Mouse (Mus musculus) mouse trophoblast stem cell (cell line): Measurements from ENCODE around the gene Tshz2.

Experiments used
- in situ Hi-C, 2 experiments: fragments of 300-500 bp; cut with MseI, MboI; formaldehyde crosslinking; loops; 2 replicates in 1 of 2; 3 replicates in 1 of 2; pipeline ENCODE4 v1.15.1; 2025

The Tshz2 gene

GRCm38 (mm10) chr2:170101132-170101531, 468.3 kb downstream of the Tshz2 start:
- in situ Hi-C loops, result no loop called here

DNA sequence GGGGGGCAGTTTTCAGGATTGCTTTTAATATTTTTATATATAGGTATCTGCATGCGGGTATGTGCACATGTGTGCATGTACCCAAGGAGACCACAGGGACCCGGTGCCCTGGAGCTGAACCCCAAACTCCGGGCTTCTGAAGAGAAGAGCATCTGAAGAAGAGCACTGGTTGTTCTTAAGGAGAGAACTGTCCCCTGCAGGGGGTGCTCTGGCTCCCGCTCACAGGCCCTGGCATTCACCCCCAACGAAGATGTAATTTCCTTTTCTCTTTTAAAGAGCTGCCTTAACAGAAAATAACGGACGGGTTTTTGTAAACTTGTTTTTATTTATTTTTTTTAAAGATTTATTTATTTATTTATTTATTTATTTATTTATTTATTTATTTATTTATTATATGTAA, 469.1 kb downstream of the Tshz2 start:
- in situ Hi-C loops, result no loop called here

DNA sequence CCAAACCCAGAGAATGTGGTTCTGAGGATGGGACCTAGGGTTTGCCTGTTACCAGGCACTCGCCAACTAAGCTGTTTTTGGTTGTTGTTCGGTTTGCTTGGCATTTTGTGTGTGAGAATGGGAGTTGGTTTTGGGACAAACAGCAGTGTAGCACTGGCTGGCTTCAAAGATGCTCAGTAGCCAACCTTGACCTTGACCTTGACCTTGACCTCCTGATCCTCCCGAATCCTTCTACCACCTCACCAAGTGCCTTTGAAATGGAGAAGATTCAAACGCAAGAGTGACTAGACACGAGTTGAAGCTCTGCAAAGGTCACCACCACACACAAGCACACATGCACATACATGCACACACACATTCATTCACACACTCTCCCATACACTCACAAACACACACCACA, 470.5 kb downstream of the Tshz2 start:
- in situ Hi-C loops, result no loop called here

- in situ Hi-C loops, result no loop called here
Observed at GRCm38 (mm10) chr2:170103852-170104251, 471.0 kb downstream of the Tshz2 start.

DNA sequence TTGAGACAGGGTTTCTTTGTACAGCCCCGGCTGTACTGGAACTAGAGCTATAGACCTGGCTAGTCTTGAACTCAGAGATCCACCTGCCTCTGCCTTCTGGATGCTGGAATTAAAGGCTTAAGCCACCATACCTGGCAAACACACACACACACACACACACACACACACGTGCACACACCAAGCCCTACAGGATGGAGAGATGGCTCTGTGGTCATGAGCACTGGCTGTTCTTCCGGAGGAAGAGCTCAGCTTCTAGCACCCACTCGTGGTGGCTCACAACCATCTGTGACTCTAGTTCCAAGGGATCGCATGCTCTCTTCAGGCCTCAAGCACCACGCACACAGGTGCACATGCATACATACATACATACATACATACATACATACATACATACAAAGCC, 471.6 kb downstream of the Tshz2 start:
- in situ Hi-C loops, result no loop called here

- in situ Hi-C loops, result no loop called here
Observed at GRCm38 (mm10) chr2:170106000-170106399, 473.2 kb downstream of the Tshz2 start.

DNA sequence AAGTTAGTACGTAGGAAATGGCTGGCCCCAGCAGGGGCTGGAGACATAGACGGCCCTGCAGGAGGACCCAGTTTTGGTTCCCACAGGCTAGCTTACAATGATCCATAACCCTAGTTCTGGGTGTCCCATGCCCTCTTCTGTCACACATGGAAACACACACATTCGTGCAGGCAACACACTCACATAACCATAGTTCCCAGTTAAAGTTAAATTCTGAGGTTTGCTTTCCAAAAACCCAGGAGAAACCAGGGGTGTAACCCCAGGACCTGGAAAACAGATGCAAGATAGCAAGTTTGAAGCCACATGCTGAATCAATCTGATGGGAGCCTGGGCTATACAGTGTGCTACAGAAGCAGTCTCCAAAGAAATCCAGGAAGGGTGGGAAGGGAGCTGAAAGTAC, 475.0 kb downstream of the Tshz2 start:
- in situ Hi-C loops, result no loop called here

- in situ Hi-C loops, result no loop called here
Observed at GRCm38 (mm10) chr2:170109528-170109927, 476.7 kb downstream of the Tshz2 start.

GRCm38 (mm10) chr2:170110306-170110705, 477.5 kb downstream of the Tshz2 start:
- in situ Hi-C loops, result loop anchor here (10.0 kb wide), 3 partner anchors 104 to 234 kb away; no protein-coding TSS in a partner anchor

DNA sequence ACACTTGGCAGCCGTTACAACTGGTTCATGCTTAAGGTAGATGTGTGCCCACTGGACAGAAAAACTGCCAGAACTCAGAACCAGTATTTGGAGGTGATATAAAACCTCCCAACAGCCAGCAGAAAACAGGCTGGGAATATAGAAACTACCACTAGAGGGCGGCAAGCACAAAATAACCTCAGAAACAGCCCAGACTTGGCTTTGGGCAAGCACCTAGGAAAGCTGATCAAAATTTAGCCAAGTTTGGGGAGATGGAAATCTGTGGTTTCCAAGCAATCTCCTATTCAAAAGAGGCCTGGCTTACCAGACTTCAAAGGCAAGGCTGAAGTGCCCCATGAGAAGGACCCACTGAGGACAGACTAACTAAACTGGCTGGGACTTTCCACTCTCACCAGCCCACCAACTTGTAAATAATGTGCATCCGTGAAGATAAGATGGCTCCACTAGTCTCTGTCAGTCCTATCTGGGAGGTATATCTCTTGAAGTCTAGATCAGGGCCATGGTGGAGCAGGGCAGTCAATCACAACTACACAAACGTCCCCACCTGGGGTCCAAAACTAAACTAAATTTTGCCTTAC, 484.0 kb downstream of the Tshz2 start:
- in situ Hi-C loops, result loop anchor here (10.0 kb wide), 3 partner anchors 98 to 228 kb away; no protein-coding TSS in a partner anchor

DNA sequence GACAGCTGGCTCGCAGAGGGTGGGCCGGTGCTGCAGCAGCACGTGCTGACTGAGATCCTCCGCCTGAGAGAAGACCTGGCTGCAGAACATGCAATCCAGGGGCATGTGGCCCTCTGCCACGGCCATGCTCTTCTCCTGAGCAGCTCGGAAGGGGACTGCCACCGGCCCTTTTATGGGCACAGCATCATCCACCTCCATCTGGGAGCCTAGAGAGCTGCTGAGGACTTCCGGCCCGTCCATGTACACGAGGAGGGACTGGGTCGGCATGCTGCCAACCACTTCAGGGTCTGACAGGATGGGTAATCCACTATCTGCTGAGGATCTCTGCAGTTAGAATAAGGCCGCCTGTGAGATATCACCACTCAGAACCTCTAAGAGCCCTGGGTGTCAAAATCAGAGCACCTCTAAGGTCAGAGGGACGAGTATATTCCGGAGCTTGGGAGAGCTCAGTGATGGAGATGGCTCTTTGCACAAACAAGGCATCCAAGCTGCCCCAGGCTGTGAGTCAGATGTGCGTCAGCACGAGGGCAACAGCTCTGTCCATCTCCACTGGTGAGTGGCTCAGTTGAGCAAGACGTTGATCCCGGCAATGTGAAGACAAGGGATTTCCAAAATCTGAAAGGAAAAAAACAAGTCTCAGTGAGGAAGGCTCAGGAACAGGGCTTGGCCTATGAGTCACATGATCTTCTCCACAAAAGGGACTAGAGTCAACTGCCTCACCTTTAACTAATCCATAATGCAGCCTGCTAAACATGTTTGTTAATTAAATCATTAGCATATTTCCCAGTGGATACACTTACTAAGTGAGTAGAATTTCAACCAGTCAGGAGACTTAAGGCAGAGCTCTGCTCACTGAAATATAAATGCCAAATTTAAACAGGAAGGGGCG, 487.6 kb downstream of the Tshz2 start:
- in situ Hi-C loops, result loop anchor here in 1 of 2 experiments (10.0 kb wide), 1 partner anchor 224 kb away; no protein-coding TSS in a partner anchor
